ENCODE assay signal across 20 mouse cellular contexts in the genomic region with DNA sequence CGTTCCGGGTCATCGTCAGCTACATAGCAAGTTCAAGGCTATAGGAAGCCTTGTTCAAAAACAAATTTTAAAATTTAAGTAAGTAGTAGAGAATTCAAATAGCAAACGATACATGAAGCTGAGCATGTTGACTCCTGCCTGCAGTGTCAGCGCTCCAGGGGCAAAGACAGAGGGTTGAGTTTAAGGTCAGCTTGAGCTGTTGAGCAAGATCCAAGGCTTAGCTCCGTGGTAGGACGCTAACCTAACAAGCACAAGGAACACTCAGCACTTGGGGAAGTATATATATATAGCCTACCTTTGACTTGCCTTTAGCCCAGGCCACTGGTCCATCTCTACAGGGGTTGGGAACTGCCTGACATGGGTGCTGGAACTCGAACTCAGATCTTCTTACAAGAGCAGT. TPM values are rescaled to one million over a fixed set of nuclear protein-coding genes. Genes with fewer than 3 reads are reported as not detected.
DNase-seq lines count a peak whose midpoint lies in the region; ATAC-seq and TF ChIP-seq lines count a peak whose summit lies in the region.
"Had no signal": no experiment of that assay in that cellular context is flagged by ENCODE, and none has a peak within 500 bp of the region (broad histone marks: within the 10 kb centered on the region; RNA-seq: fewer than 3 reads in every experiment).

No protein-coding gene starts in this region.

- TF ChIP-seq CTCF in layer of hippocampus, adult 2 months (conservative IDR thresholded peaks at IDR 0.05) = no peak

- H3K4me1 ChIP-seq in hindbrain, embryonic 14.5 days (replicated peaks; ENCODE audit: control insufficient read depth, insufficient read depth, low read length) = peaks cover 4% of the 10 kb centered on the region; the same call in 1 of the 2 replicates
- H3K4me1 ChIP-seq: intestine, embryonic 15.5 days had no signal

- 94% methylated on average over 8 of the region's 8 CpGs for WGBS in hindbrain, embryonic 14.5 days

- H3K4me2 ChIP-seq in hindbrain, embryonic 14.5 days (replicated peaks) = no peak overlapping the region
- H3K4me2 ChIP-seq: embryonic facial prominence, embryonic 12.5 days; forebrain, embryonic 12.5 days; heart, embryonic 11.5 days; heart, embryonic 15.5 days; hindbrain, embryonic 13.5 days; intestine, embryonic 15.5 days had no signal

- no peak overlapping the region for H3K9ac ChIP-seq in hindbrain, embryonic 14.5 days
- H3K9ac ChIP-seq: embryonic facial prominence, embryonic 12.5 days; forebrain, embryonic 12.5 days; heart, embryonic 15.5 days; hindbrain, embryonic 13.5 days; intestine, embryonic 15.5 days had no signal

- no peaks in the 10 kb centered on the region for H3K9me3 ChIP-seq in hindbrain, embryonic 14.5 days (ENCODE audit: control insufficient read depth, low read length)
- H3K9me3 ChIP-seq: embryonic facial prominence, embryonic 12.5 days; forebrain, embryonic 12.5 days; heart, embryonic 15.5 days; hindbrain, embryonic 13.5 days; intestine, embryonic 15.5 days had no signal

- H3K4me3 ChIP-seq in layer of hippocampus, adult 2 months = no peak overlapping the region
- no peak overlapping the region for H3K4me3 ChIP-seq in hindbrain, embryonic 14.5 days (replicated peaks; ENCODE audit: low read length)
- H3K4me3 ChIP-seq: embryonic facial prominence, embryonic 12.5 days; forebrain, embryonic 12.5 days; heart, adult 2 months; heart, embryonic 15.5 days; hindbrain, embryonic 13.5 days; intestine, embryonic 15.5 days had no signal

- no peak for ATAC-seq in hindbrain, embryonic 14.5 days (ENCODE audit: low FRiP score)
- ATAC-seq: forebrain, embryonic 16.5 days; intestine, embryonic 15.5 days had no signal

- peak; percentile 36 for DNase-seq in adrenal gland, adult 2 months
- no peak for DNase-seq in adrenal gland, postnatal 25 days
- DNase-seq in layer of hippocampus, adult 2 months (ENCODE audit: low spot score in 2 of 2) = no peak
- DNase-seq in layer of hippocampus, postnatal 14 days (ENCODE audit: low spot score in 2 of 2) = no peak
- peak; percentile 82 for DNase-seq in fat pad, adult 2 months (ENCODE audit: extremely low read depth, low read depth, low spot score)
- no peak for DNase-seq in ovary, adult 18-20 months (ENCODE audit: low spot score)
- no peak for DNase-seq in hindbrain, embryonic 14.5 days (ENCODE audit: low spot score)
- DNase-seq: adrenal gland, adult 8-10 months; cerebellum, adult 9-10 months; cerebellum, postnatal 25 days; gastrocnemius, postnatal 36 days; heart, adult 2 months; heart, postnatal 14 days had no signal

- peaks cover 34% of the 10 kb centered on the region for H3K36me3 ChIP-seq in hindbrain, embryonic 14.5 days (replicated peaks; ENCODE audit: control insufficient read depth, insufficient read depth)

- no peaks in the 10 kb centered on the region for H3K27me3 ChIP-seq in hindbrain, embryonic 14.5 days (ENCODE audit: control insufficient read depth, insufficient read depth, low read length)
- H3K27me3 ChIP-seq: embryonic facial prominence, embryonic 12.5 days; forebrain, embryonic 12.5 days; heart, embryonic 15.5 days; hindbrain, embryonic 13.5 days; intestine, embryonic 15.5 days had no signal

- H3K27ac ChIP-seq in layer of hippocampus, adult 2 months = peak overlapping the region; percentile 96; the same call in 1 of the 2 replicates
- H3K27ac ChIP-seq in hindbrain, embryonic 14.5 days = no peak overlapping the region
- H3K27ac ChIP-seq: embryonic facial prominence, embryonic 12.5 days; forebrain, embryonic 12.5 days; heart, adult 2 months; heart, embryonic 15.5 days; hindbrain, embryonic 13.5 days; intestine, embryonic 15.5 days had no signal

RNA-seq across cellular contexts. Expression of gene Wipf2, which starts 6.5 kb away (rescaled TPM):
- total RNA-seq in adrenal gland, adult 2 months (2021) = 10 to 100 TPM; 15.6 to 23.7 TPM
- polyA plus RNA-seq in adrenal gland, adult 2 months (2012; rRNA removed) = 8.9 and 13.4 TPM in 2 replicates
- total RNA-seq in adrenal gland, postnatal 25 days (2021) = 18.0 and 26.4 TPM in 2 replicates
- 10 to 100 TPM; 68.6 to 70.9 TPM for total RNA-seq in layer of hippocampus, adult 2 months (2021)
- total RNA-seq in layer of hippocampus, postnatal 14 days (2021) = 10 to 100 TPM; 35.8 to 43.8 TPM
- polyA plus RNA-seq in hindbrain, embryonic 14.5 days (2014; fragmentation: Nextera tagmentation; extraction: Ambion mirVana) = 4.7 and 4.8 TPM in 2 replicates

RNA-seq across cellular contexts. Expression of gene Rapgefl1, which starts 33.3 kb away (rescaled TPM):
- total RNA-seq in adrenal gland, adult 2 months (2021) = under 1 TPM; 0.29 to 0.79 TPM
- polyA plus RNA-seq in adrenal gland, adult 2 months (2012; rRNA removed) = 1.5 and 1.9 TPM in 2 replicates
- 0.52 and 0.70 TPM in 2 replicates for total RNA-seq in adrenal gland, postnatal 25 days (2021)
- 100 to 1,000 TPM; 213 to 240 TPM for total RNA-seq in layer of hippocampus, adult 2 months (2021)
- 100 to 1,000 TPM; 159 to 165 TPM for total RNA-seq in layer of hippocampus, postnatal 14 days (2021)
- polyA plus RNA-seq in hindbrain, embryonic 14.5 days (2014; fragmentation: Nextera tagmentation; extraction: Ambion mirVana) = 12.0 and 12.9 TPM in 2 replicates

RNA-seq across cellular contexts. Expression of gene Cdc6, which starts 37.7 kb away (rescaled TPM):
- total RNA-seq in adrenal gland, adult 2 months (2021) = under 1 TPM; 0.48 to 0.86 TPM
- polyA plus RNA-seq in adrenal gland, adult 2 months (2012; rRNA removed) = 0.07 and 0.08 TPM in 2 replicates
- total RNA-seq in adrenal gland, postnatal 25 days (2021) = 1.7 and 4.3 TPM in 2 replicates
- under 1 TPM; 0.52 to 0.64 TPM for total RNA-seq in layer of hippocampus, adult 2 months (2021)
- total RNA-seq in layer of hippocampus, postnatal 14 days (2021) = under 1 TPM; 0.81 to 0.97 TPM
- polyA plus RNA-seq in hindbrain, embryonic 14.5 days (2014; fragmentation: Nextera tagmentation; extraction: Ambion mirVana) = 4.3 and 5.2 TPM in 2 replicates

RNA-seq across cellular contexts. Expression of gene Rara, which starts 57.7 kb away (rescaled TPM):
- total RNA-seq in adrenal gland, adult 2 months (2021) = 10 to 100 TPM; 17.0 to 30.8 TPM
- 43.7 and 44.9 TPM in 2 replicates for polyA plus RNA-seq in adrenal gland, adult 2 months (2012; rRNA removed)
- 21.8 and 27.7 TPM in 2 replicates for total RNA-seq in adrenal gland, postnatal 25 days (2021)
- 10 to 100 TPM; 15.4 to 19.0 TPM for total RNA-seq in layer of hippocampus, adult 2 months (2021)
- total RNA-seq in layer of hippocampus, postnatal 14 days (2021) = 10 to 100 TPM; 20.2 to 20.3 TPM
- polyA plus RNA-seq in hindbrain, embryonic 14.5 days (2014; fragmentation: Nextera tagmentation; extraction: Ambion mirVana) = 18.4 and 18.7 TPM in 2 replicates

Comparison
In these comparisons a context has a peak if more than half of its experiments do, and no peak if none do; other contexts are left out.
1. DNase-seq: peak in adrenal gland, adult 2 months (single experiment) and fat pad, adult 2 months (single experiment); none in adrenal gland, postnatal 25 days (single experiment), layer of hippocampus, adult 2 months (0 of 2), layer of hippocampus, postnatal 14 days (0 of 2), ovary, adult 18-20 months (single experiment) and hindbrain, embryonic 14.5 days (single experiment).
2. RNA of gene Rapgefl1, which starts 33.3 kb away (total RNA-seq): 213 to 240 TPM in layer of hippocampus, adult 2 months and 159 to 165 TPM in layer of hippocampus, postnatal 14 days; 0.29 to 0.79 TPM in adrenal gland, adult 2 months and 0.52 to 0.70 TPM in adrenal gland, postnatal 25 days; every median in the first group is over 10 times any median in the second.